Mouse (Mus musculus): ENCODE data around the gene Gm10272.
"Not testable (repeated sequence)": the region's sequence is repeated elsewhere in the genome, so short reads cannot be mapped to it uniquely, and the experiment has no call there.

Gene Gm10272

GRCm38 (mm10) chr10:77706326-77706725, at the start of gene Gm10272:
TSS of gene Gm10272 (plus strand) at chr10:77706626.
- no peak for DNase-seq (ENCODE audit: low read depth, low spot score)

DNA sequence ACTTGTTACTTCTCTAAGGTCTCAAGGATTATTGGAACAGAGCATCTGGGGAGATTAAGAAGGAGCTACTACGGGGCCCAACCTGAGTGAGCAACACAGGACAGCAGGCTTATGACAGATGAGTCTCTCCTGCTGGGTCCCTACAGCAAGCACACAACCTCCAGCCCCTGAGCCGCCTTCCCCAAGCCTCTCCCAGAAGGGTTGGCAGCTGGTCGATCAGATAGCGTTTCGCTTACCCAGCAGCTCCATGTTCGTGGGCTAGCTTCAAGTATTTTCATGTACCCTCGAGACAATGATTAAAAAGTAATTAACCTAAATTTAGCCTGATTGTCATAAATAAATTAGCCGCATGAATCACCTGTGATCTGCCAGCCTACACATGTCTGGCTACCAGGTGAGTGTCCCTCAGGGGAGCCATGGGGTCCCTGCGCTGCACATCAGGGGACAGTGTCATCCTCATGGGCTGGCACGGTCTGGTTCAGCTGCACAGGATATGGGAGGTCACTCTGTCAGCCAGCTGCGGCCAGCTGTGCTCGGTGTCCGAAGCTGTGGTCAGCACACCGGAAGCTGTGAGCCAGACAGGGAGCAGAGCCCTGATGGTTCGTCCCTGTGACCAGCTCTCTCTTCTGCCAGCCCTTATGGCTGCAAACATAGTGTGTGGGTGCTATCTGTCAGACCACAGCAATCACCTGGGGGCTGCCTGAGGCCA, 48.0 kb upstream of the Gm10272 start:
- DNase-seq (ENCODE audit: low read depth, low spot score): no peak

- peak; percentile 21 for DNase-seq (ENCODE audit: low read depth, low spot score)
Measured at GRCm38 (mm10) chr10:77663949-77664665, 42.3 kb upstream of the Gm10272 start.

DNA sequence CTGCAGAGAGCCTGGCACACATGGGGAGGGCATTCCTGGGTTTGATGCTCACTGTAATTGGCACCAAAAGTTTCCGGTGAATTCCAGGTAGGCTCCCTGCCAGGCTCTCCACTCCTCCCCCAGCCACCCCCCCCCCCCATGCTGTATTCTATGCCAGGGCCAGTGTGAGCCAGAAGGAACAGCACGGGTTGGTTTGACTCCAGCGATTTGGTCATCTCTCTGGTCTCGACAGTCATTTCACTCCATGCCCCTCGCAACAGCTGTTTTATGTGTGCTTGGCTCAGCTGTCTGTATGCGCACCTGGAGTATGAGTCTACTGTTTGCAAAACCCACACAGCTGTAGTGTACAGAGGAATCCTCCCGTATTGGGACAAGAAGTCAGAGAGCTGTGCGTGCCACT, 40.1 kb upstream of the Gm10272 start:
- DNase-seq (ENCODE audit: low read depth, low spot score): no peak

GRCm38 (mm10) chr10:77667402-77667801, 39.0 kb upstream of the Gm10272 start:
- no peak for DNase-seq (ENCODE audit: low read depth, low spot score)

DNA sequence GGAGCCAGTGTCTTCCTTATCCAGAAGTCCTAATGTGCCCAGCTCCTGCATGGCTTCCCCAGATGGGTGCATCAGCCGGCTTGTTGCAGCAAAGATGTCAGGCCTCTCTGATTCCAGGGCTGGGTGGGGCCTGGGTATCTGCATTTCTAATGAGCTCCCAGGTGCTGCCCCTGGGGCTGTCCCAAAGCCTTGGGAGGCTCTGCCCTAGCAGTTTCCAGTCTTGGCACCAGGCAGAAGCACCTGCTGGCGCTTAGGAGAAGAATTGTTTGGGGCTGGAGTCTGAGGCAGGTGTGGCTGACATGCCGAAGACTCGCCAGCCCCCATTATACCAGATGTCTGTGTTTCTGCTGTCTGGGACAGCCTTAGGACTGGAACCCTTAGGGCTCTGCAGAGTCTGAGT, 35.7 kb upstream of the Gm10272 start:
- DNase-seq (ENCODE audit: low read depth, low spot score): no peak

- DNase-seq (ENCODE audit: low read depth, low spot score): no peak
Measured at GRCm38 (mm10) chr10:77671519-77671918, 34.9 kb upstream of the Gm10272 start.

GRCm38 (mm10) chr10:77673765-77674164, 32.7 kb upstream of the Gm10272 start:
- no peak for DNase-seq (ENCODE audit: low read depth, low spot score)

DNA sequence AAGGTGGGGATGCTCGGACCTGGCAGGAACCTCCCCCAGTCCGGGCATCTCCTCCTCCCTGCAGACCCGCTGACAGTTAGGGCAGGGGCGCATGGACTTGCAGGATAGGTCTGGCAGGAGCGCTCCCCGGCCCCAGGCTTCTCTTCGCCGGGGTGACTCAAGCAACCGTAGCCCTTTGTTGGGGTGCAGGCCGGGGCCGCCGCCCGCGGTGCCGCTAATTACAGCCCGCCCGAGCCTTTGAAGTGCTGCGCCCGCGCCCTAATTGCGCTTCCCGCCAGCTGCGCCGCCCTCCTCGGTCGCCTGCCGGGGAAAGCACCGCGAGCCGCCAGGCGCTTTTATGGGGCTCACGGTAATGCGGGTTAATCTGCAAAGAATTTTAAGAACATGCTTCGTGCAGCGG, 28.9 kb upstream of the Gm10272 start:
- no peak for DNase-seq (ENCODE audit: low read depth, low spot score)

- no peak for DNase-seq (ENCODE audit: low read depth, low spot score)
Measured at GRCm38 (mm10) chr10:77682994-77683393, 23.4 kb upstream of the Gm10272 start.

DNA sequence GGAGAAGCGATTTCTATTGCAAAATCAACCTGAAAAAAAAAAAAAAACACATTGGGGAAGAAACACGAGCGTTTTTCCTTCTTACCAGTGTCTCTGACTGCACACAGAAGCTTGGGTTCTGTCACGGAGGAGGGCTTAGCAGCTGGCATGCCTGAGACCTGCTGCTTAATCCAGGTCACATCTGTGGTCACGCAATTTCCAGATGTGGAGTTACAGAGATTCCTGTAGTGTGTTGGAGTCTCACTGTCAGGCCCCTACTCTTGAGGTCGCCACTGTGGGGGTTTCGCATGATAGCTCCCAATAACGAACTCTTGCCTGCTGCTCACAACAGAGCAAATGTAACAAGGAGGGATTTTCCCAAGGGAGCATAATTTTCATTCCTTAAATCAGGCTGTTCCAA, 22.2 kb upstream of the Gm10272 start:
- DNase-seq (ENCODE audit: low read depth, low spot score): no peak

GRCm38 (mm10) chr10:77685895-77686664, 20.3 kb upstream of the Gm10272 start, which contains the start of gene Tspear:
TSS of gene Tspear (plus strand) at chr10:77686569.
- no peak for DNase-seq (ENCODE audit: low read depth, low spot score)

GRCm38 (mm10) chr10:77687021-77687420, 19.4 kb upstream of the Gm10272 start:
- no peak for DNase-seq (ENCODE audit: low read depth, low spot score)

GRCm38 (mm10) chr10:77690356-77690807, 16.0 kb upstream of the Gm10272 start, which contains the start of gene Gm19402:
TSS of gene Gm19402 (minus strand) at chr10:77690757.
- DNase-seq (ENCODE audit: low read depth, low spot score): not testable (repeated sequence)

- peak; percentile 41 for DNase-seq (ENCODE audit: low read depth, low spot score)
Measured at GRCm38 (mm10) chr10:77697133-77697532, 9.3 kb upstream of the Gm10272 start, which contains the start of gene Gm9508. TSS of gene Gm9508 (minus strand) at chr10:77697233.

- DNase-seq (ENCODE audit: low read depth, low spot score): no peak
Measured at GRCm38 (mm10) chr10:77709831-77710230, 3.4 kb downstream of the Gm10272 start.

DNA sequence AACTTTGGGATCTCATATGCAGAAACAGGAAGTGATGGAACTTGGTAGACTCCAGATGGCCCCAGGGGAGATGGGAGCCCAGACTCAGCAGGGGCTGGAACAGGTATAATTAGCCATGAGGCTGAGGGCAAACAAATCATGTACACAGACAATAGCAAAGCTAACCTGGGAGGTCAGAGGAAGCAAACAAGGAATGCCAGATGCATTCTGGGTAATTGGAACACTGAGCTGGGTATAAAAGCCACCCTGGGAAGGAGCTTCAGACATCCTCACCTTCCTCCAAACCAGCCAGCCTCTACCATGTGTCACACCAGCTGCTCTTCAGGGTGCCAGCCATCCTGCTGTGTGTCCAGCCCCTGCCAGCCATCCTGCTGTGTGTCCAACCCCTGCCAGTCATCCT, 4.7 kb downstream of the Gm10272 start, which contains the start of gene Gm10024:
TSS of gene Gm10024 (plus strand) at position 301 of the 400 bp plus-strand sequence.
- DNase-seq (ENCODE audit: low read depth, low spot score): not testable (repeated sequence)

- no peak for DNase-seq (ENCODE audit: low read depth, low spot score)
Measured at GRCm38 (mm10) chr10:77713734-77714133, 7.3 kb downstream of the Gm10272 start.

- no peak for DNase-seq (ENCODE audit: low read depth, low spot score)
Measured at GRCm38 (mm10) chr10:77715507-77715906, 9.1 kb downstream of the Gm10272 start, which contains the start of gene Gm10142. TSS of gene Gm10142 (plus strand) at chr10:77715807.

- DNase-seq (ENCODE audit: low read depth, low spot score): not testable (repeated sequence)
Measured at GRCm38 (mm10) chr10:77720299-77720698, 13.9 kb downstream of the Gm10272 start, which contains the start of gene Krtap12-1. TSS of gene Krtap12-1 (plus strand) at chr10:77720599.

GRCm38 (mm10) chr10:77724855-77725254, 18.4 kb downstream of the Gm10272 start:
- peak; percentile 63 for DNase-seq (ENCODE audit: low read depth, low spot score)

DNA sequence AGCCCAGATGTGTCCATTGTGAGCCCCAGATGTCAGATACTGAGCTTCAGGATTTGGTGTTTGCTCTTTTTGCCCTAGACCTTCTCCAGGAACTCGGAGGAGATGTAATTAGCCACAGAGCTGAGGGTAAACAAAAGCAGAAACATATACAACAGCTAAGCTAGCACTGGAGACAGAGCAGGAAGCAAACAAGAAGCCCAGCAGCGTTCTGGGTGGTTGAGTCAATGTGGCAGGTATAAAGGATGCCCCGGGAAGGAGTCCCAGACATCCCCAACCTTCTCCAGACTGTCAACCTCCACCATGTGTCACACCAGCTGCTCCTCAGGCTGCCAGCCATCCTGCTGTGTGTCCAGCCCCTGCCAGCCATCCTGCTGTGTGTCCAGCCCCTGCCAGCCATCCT, 19.8 kb downstream of the Gm10272 start, which contains the start of gene Gm10100:
TSS of gene Gm10100 (plus strand) at position 301 of the 400 bp plus-strand sequence.
- no peak for DNase-seq (ENCODE audit: low read depth, low spot score)

Data from R1 (cell line).